Mouse (Mus musculus) MN1 (cell line): Measurements from ENCODE around the gene A830005F24Rik.

Experiments
- DNase-seq: peaks from one replicate; pipeline ENCODE4 v3.0.0-alpha.2; 2016; ENCODE audit warnings: low spot score

The A830005F24Rik gene

GRCm38 (mm10) chr13:48545476-48546281, 32.3 kb downstream of the A830005F24Rik start:
- peak; percentile 99 for DNase-seq

DNA sequence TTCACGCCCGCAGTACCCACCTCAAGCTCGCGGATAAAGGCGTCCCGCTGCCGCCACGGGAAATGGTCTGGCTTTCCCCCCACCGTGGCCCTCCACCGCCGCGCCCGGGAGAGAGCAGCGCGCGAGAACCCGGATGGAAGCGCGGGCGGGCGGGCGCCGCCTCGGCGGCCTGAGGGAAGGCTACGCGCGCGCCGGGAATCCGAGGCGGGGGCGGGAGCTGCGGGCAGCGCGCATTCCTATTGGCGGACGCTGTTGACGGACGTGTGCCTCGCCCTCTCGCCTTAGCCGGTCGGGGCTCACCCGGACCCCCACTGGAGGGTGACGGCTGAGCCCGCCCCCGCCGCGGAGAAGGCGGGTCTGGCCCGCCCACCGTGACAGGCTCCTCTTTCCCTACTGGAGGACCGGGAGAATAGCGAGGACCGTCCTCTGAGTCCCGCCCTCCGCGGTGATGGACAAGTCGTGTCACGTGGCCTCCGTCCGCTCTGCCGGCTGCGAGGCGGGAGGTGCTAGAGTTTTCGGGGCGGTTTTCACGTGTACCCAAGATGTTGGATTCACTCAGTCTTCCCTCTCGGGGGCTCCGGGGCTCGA, 33.1 kb downstream of the A830005F24Rik start:
- peak; percentile 99 for DNase-seq

DNA sequence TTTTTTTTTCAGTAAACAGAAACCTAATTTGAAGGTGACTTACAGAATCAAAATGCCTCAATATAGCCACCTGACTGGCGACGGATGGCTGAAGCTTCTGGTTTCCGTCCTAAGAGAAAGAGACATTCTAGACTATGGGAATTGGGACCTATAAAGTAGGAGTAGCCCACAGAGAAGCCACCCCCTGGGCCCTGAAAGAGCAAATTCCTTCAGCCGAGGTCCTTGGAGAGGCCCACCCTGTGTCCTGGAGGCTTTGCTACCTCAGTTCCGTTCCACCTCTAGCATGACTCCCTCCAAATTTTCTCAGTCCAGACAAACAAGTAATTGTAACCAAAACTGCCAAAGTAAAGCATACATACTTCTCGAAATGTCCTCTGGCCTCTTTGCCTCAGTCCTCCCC, 34.3 kb downstream of the A830005F24Rik start:
- no peak for DNase-seq

GRCm38 (mm10) chr13:48548296-48548695, 34.9 kb downstream of the A830005F24Rik start:
- peak; percentile 63 for DNase-seq

GRCm38 (mm10) chr13:48552181-48553090, 39.1 kb downstream of the A830005F24Rik start:
- peak; percentile 92 for DNase-seq

- DNase-seq, result no peak
These were observed 40.1 kb downstream of the A830005F24Rik start for GRCm38 (mm10) chr13:48553511-48553910.

GRCm38 (mm10) chr13:48554552-48554951, 41.2 kb downstream of the A830005F24Rik start:
- DNase-seq, result no peak

GRCm38 (mm10) chr13:48555976-48556375, 42.6 kb downstream of the A830005F24Rik start:
- no peak for DNase-seq

- DNase-seq, result no peak
These were observed 48.1 kb downstream of the A830005F24Rik start for GRCm38 (mm10) chr13:48561481-48561880.

- DNase-seq, result no peak
These were observed 49.0 kb downstream of the A830005F24Rik start for GRCm38 (mm10) chr13:48562336-48562735.
